Mouse (Mus musculus) gastrocnemius, postnatal 36 days (tissue): ENCODE data around the gene Wdr20. TPM values are rescaled to one million over a fixed set of nuclear protein-coding genes. Genes with fewer than 3 reads are reported as not detected.
"Not testable (repeated sequence)": the region's sequence is repeated elsewhere in the genome, so short reads cannot be mapped to it uniquely, and the experiment has no call there.

Experiments
- DNase-seq, 2 experiments: peaks; one replicate each; pipeline ENCODE4 v3.0.0; 2022
- intact Hi-C: fragments of 180-260 bp; cut with DNase I; formaldehyde crosslinking; loops from one replicate; pipeline ENCODE4 v1.15.1; 2025
- long read RNA-seq, 2 experiments: library from polyadenylated mRNA; stranded (forward); transcript quantifications; one replicate each; pipeline ENCODE4 v2.0.0; 2021
- total RNA-seq, 2 experiments: library from RNA; stranded (reverse); gene quantifications; 2 replicates each; pipeline ENCODE4 v1.2.3; 2021

Wdr20 gene
- 10 to 100 TPM; 15.7 to 15.9 TPM for total RNA-seq
- long read RNA-seq, experiment 1, transcript Wdr20-205 (3 exons, 1,351 nt): major isoform, 6 of 12 reads
- long read RNA-seq, experiment 1, partial matches to known transcripts: 0 of 12 reads
- long read RNA-seq, experiment 1, other reads (novel, unspliced or antisense): 4 of 12 reads
- long read RNA-seq, experiment 2, transcript Wdr20-205 (3 exons, 1,351 nt): major isoform, 10 of 17 reads
- long read RNA-seq, experiment 2, partial matches to known transcripts: 3 of 17 reads
- long read RNA-seq, experiment 2, other reads (novel, unspliced or antisense): 1 of 17 reads

- peak; percentile 97 to 99 for DNase-seq
- intact Hi-C loops: loop anchor here (5.0 kb wide), 2 partner anchors 70 to 105 kb away; partner anchors contain the start of gene Mok
Observed at GRCm38 (mm10) chr12:110737170-110738157, at the start of gene Wdr20. Gene Wdr20 (plus strand): TSS chr12:110737944.

- DNase-seq, intact Hi-C loops: not testable (repeated sequence)
Observed at GRCm38 (mm10) chr12:110688921-110689320, 48.8 kb upstream of the Wdr20 start.

GRCm38 (mm10) chr12:110689919-110690643 is 47.7 kb upstream of the Wdr20 start:
- no peak for DNase-seq
- intact Hi-C loops: no loop called here

GRCm38 (mm10) chr12:110693378-110693777 is 44.4 kb upstream of the Wdr20 start:
- DNase-seq, intact Hi-C loops: not testable (repeated sequence)

- intact Hi-C loops: no loop called here
- DNase-seq: peak in 1 of 2 experiments; percentile 13
Observed at GRCm38 (mm10) chr12:110695676-110696171, 42.0 kb upstream of the Wdr20 start.

- intact Hi-C loops: no loop called here
- peak; percentile 96 to 99 for DNase-seq
Observed at GRCm38 (mm10) chr12:110696173-110696974, 41.4 kb upstream of the Wdr20 start.

GRCm38 (mm10) chr12:110696975-110697400 is 40.8 kb upstream of the Wdr20 start:
- intact Hi-C loops: no loop called here
- DNase-seq: no peak

- DNase-seq: no peak
- intact Hi-C loops: no loop called here
Observed at GRCm38 (mm10) chr12:110697457-110697856, 40.3 kb upstream of the Wdr20 start.

GRCm38 (mm10) chr12:110698080-110698479 is 39.7 kb upstream of the Wdr20 start:
- intact Hi-C loops: no loop called here
- no peak for DNase-seq

- DNase-seq: no peak
- intact Hi-C loops: no loop called here
Observed at GRCm38 (mm10) chr12:110698523-110699170, 39.1 kb upstream of the Wdr20 start.

- no peak for DNase-seq
- intact Hi-C loops: no loop called here
Observed at GRCm38 (mm10) chr12:110699171-110699547, 38.6 kb upstream of the Wdr20 start.

GRCm38 (mm10) chr12:110700730-110701129 is 37.0 kb upstream of the Wdr20 start:
- DNase-seq: no peak

GRCm38 (mm10) chr12:110701363-110701762 is 36.4 kb upstream of the Wdr20 start:
- intact Hi-C loops: loop anchor here (5.0 kb wide), 1 partner anchor 279 kb away; no protein-coding TSS in a partner anchor
- not testable (repeated sequence) for DNase-seq

More at GRCm38 (mm10) chr12:110700730-110701129, 37.0 kb upstream of the Wdr20 start:
- intact Hi-C loops: loop anchor here (5.0 kb wide), 1 partner anchor 278 kb away; no protein-coding TSS in a partner anchor

- DNase-seq: no peak
- intact Hi-C loops: loop anchor here (2.0 to 5.0 kb wide), 3 partner anchors 104 to 280 kb away; no protein-coding TSS in a partner anchor
Observed at GRCm38 (mm10) chr12:110702556-110702955, 35.2 kb upstream of the Wdr20 start, which contains the start of gene Hsp90aa1. Gene Hsp90aa1 (minus strand): TSS chr12:110702728.

- intact Hi-C loops: loop anchor here (2.0 to 5.0 kb wide), 3 partner anchors 104 to 281 kb away; no protein-coding TSS in a partner anchor
Observed at GRCm38 (mm10) chr12:110703008-110703471, 34.7 kb upstream of the Wdr20 start.

GRCm38 (mm10) chr12:110703682-110704081 is 34.1 kb upstream of the Wdr20 start:
- no peak for DNase-seq
- intact Hi-C loops: loop anchor here (2.0 to 5.0 kb wide), 3 partner anchors 105 to 281 kb away; no protein-coding TSS in a partner anchor

More at GRCm38 (mm10) chr12:110703008-110703471, 34.7 kb upstream of the Wdr20 start:
- DNase-seq: peak; percentile 77 to 80

- DNase-seq, intact Hi-C loops: not testable (repeated sequence)
Observed at GRCm38 (mm10) chr12:110705419-110705818, 32.3 kb upstream of the Wdr20 start.
